Mouse (Mus musculus): ENCODE data around the gene Rin1. TPM values are rescaled to one million over a fixed set of nuclear protein-coding genes. Genes with fewer than 3 reads are reported as not detected.

Gene Rin1
- polyA plus RNA-seq, 1 experiment, result 2.8 TPM

DNA sequence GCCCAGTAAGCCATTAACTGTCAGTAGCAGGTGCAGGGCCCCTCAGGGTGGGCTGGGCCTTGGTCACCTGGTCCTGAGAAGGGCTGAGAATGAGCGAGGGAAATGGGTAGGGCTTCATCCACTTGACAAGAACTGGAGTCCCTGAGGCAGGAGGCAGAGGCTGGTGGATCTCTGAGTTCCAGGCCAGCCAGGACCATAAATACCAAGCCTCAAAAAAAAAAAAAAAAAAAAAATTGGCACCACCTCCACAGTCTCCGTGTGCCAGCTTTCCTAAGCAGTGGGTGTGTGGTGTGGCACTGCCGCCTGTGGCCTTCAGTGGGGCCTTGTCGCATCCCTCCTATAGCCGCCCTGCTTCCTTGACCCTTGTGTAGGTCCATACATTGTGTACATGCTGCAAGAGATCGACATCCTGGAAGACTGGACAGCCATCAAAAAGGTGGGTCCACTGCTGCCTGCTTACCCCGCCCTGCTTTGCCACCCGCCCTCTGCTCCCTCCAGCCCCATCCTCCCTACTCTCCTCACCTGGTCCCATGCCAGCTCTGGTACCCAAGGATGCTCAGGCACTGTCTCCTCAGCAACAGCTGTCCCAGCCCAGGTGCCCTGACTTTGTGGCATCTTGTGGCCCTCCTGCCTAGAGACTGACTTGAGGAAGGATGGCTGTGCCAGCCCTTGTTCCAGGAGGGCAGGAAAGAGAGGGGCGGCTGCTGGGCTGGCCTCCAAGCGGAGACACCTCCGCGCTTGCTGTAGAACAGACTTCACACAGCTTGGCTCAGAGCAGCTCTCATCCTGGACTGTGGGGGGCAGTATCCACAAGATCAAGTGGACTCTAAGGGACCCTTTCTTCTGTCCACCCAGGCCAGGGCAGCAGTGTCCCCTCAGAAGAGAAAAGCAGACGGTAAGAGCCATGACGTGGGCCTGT is 1.9 kb upstream of the Rin1 start:
- DNase-seq, result no peak
- Histone ChIP-seq H3K27me3 (ENCODE audit: control insufficient read depth, insufficient read depth, low read length) (no peaks in the 10 kb centered on the region), H3K4me3 (replicated peaks; ENCODE audit: insufficient read depth, low read depth, low read length) (no peak overlapping the region), H3K27ac (ENCODE audit: insufficient read depth, low read length) (no peak overlapping the region), H3K4me1 (ENCODE audit: control insufficient read depth, insufficient read depth, low read length) (peaks cover 37% of the 10 kb centered on the region)
- WGBS, result 54% methylated on average over 14 of the region's 14 CpGs
- TF ChIP-seq POLR2A (IDR thresholded peaks at IDR 0.05; ENCODE audit: borderline replicate concordance, insufficient read depth, low read length), result no peak
- TF ChIP-seq CTCF (IDR thresholded peaks at IDR 0.05; ENCODE audit: borderline replicate concordance, insufficient read depth, low read depth, low read length), result 0 out of 2 replicates have a peak, but pooled peaks have one; percentile 13

DNA sequence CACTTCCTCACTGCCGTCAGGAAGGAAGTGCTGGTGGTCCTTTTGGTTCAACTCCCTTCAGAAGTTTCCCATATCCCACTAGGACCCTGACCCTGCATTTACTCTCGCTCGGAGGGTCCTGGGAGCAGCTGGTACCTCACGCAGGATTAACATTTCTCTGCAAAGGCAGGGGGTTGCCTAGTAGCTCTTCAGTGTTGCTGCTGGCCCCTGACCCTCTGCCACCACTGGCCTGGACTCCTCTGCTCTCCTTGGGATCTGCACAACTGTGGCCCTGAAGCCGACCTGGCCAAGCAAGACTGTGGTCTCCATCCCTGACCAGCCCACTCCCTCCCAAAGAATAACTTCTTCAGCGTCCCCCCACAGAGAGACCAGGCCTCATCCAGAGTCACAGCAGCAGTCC is 956 bp upstream of the Rin1 start:
- Histone ChIP-seq H3K27ac (ENCODE audit: insufficient read depth, low read length) (no peak overlapping the region), H3K27me3 (ENCODE audit: control insufficient read depth, insufficient read depth, low read length) (no peaks in the 10 kb centered on the region), H3K4me1 (ENCODE audit: control insufficient read depth, insufficient read depth, low read length) (peaks cover 40% of the 10 kb centered on the region), H3K4me3 (replicated peaks; ENCODE audit: insufficient read depth, low read depth, low read length) (no peak overlapping the region)
- DNase-seq, result no peak
- WGBS, result 78% methylated on average over 6 of the region's 6 CpGs
- TF ChIP-seq POLR2A (IDR thresholded peaks at IDR 0.05; ENCODE audit: borderline replicate concordance, insufficient read depth, low read length) (no peak), CTCF (IDR thresholded peaks at IDR 0.05; ENCODE audit: borderline replicate concordance, insufficient read depth, low read depth, low read length) (no peak)

DNA sequence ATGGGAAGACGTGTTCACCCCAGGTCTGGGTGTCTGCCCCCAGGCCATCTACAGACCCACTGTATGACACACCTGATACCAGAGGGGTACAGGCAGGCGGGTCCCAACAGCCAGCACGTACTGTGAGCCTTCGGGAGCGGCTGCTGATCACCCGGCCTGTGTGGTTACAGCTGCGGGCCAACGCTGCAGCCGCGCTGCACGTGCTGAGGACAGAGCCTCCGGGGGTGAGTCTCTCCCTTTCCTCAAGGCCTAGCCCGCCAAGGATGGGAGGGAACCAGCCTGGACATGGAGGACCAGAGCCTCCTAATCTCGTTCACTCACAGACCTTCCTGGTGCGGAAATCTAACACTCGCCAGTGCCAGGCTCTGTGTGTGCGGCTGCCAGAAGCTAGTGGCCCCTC is 750 bp downstream of the Rin1 start:
- 35% methylated on average over 17 of the region's 17 CpGs for WGBS
- H3K27ac ChIP-seq (ENCODE audit: insufficient read depth, low read length), result no peak overlapping the region
- peaks cover 40% of the 10 kb centered on the region for H3K4me1 ChIP-seq (ENCODE audit: control insufficient read depth, insufficient read depth, low read length)

DNA sequence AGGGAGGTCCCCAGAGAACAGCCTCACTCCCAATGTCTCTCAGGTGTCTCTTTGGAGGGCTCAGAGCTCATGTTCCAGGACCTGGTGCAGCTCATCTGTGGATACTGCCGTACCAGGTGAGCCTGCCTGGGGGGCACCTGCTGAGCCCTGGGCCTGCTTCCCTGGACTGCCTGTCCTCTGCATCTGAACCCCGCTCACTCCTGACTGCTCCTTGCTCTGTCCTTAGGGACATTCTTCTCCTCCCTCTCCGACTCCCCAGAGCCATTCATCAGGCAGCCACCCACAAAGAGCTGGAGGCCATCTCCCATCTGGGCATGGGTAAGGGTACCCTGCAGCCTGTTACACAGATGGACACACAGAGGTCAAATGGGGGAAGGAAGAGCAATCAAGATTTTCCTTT is 1.2 kb downstream of the Rin1 start:
- Histone ChIP-seq H3K27me3 (ENCODE audit: control insufficient read depth, insufficient read depth, low read length) (no peaks in the 10 kb centered on the region), H3K4me3 (replicated peaks; ENCODE audit: insufficient read depth, low read depth, low read length) (no peak overlapping the region), H3K27ac (ENCODE audit: insufficient read depth, low read length) (peak overlapping the region; percentile 26; the same call in 1 of the 2 replicates), H3K4me1 (ENCODE audit: control insufficient read depth, insufficient read depth, low read length) (peaks cover 40% of the 10 kb centered on the region)
- no peak for TF ChIP-seq POLR2A (IDR thresholded peaks at IDR 0.05; ENCODE audit: borderline replicate concordance, insufficient read depth, low read length)
- TF ChIP-seq CTCF (IDR thresholded peaks at IDR 0.05; ENCODE audit: borderline replicate concordance, insufficient read depth, low read depth, low read length), result no peak
- 41% methylated on average over 3 of the region's 3 CpGs for WGBS
- peak; percentile 28 to 45 for DNase-seq

More for the DNA sequence above, 750 bp downstream of the Rin1 start:
- Histone ChIP-seq H3K27me3 (ENCODE audit: control insufficient read depth, insufficient read depth, low read length) (no peaks in the 10 kb centered on the region), H3K4me3 (replicated peaks; ENCODE audit: insufficient read depth, low read depth, low read length) (no peak overlapping the region)
- TF ChIP-seq CTCF (IDR thresholded peaks at IDR 0.05; ENCODE audit: borderline replicate concordance, insufficient read depth, low read depth, low read length), result no peak
- no peak for TF ChIP-seq POLR2A (IDR thresholded peaks at IDR 0.05; ENCODE audit: borderline replicate concordance, insufficient read depth, low read length)
- DNase-seq, result peak in 1 of 2 experiments; percentile 43

DNA sequence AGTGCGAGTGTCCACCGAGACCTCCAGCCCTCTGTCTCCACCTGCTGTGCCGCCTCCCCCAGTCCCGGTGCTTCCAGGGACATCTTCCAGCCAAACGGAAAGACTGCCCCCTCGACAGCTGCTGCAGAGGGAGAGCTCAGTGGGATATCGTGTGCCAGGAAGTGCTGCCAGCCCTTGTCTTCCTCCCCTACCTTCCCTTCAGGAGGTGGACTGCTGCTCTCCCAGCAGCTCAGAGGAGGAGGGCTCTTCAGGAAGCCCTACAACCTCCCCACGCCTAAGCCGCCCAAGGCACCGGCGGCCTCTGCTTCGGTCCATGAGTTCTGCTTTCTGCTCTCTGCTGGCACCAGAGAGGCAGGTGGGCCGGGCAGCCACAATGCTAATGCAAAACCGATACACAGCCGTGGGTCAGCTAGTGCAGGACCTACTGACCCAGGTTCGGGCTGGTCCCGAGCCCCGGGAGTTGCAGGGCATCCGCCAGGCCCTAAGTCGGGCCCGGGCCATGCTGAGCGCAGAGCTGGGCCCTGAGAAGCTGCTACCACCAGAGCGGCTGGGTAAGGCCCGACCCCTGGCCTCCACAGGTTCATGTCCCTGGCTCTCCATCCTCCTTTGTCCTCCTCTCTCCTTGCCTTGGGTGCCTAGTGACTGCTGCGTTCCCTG is 2.0 kb downstream of the Rin1 start:
- peak overlapping the region; percentile 39 for H3K27ac ChIP-seq (ENCODE audit: insufficient read depth, low read length)
- peak overlapping the region; percentile 35 for H3K4me3 ChIP-seq (replicated peaks; ENCODE audit: insufficient read depth, low read depth, low read length)
- DNase-seq, result peak; percentile 56 to 62
- H3K4me1 ChIP-seq (ENCODE audit: control insufficient read depth, insufficient read depth, low read length), result peaks cover 40% of the 10 kb centered on the region
- no peak for TF ChIP-seq POLR2A (IDR thresholded peaks at IDR 0.05; ENCODE audit: borderline replicate concordance, insufficient read depth, low read length)
- WGBS, result 27% methylated on average over 25 of the region's 25 CpGs
- no peaks in the 10 kb centered on the region for H3K27me3 ChIP-seq (ENCODE audit: control insufficient read depth, insufficient read depth, low read length)

DNA sequence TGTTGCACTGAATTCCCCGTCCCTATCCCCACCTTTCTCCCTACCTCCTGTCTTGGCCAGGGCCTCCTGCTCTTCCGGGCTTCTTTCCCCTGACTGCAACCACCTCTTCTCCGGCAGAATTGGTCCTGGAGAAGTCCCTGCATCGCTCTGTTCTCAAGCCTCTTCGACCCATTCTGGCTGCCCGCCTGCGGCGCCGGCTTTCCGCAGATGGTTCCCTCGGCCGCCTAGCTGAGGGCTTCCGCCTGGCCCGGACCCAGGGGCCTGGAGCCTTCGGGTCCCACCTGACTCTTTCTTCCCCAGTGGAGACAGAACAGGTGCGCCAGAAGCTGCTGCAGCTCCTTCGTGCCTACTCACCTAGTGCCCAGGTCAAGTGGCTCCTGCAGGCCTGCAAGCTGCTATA is 2.6 kb downstream of the Rin1 start:
- WGBS, result 19% methylated on average over 17 of the region's 17 CpGs
- Histone ChIP-seq H3K27ac (ENCODE audit: insufficient read depth, low read length) (peak overlapping the region; percentile 39), H3K27me3 (ENCODE audit: control insufficient read depth, insufficient read depth, low read length) (no peaks in the 10 kb centered on the region), H3K4me1 (ENCODE audit: control insufficient read depth, insufficient read depth, low read length) (peaks cover 39% of the 10 kb centered on the region), H3K4me3 (replicated peaks; ENCODE audit: insufficient read depth, low read depth, low read length) (peak overlapping the region; percentile 35)
- no peak for TF ChIP-seq CTCF (IDR thresholded peaks at IDR 0.05; ENCODE audit: borderline replicate concordance, insufficient read depth, low read depth, low read length)
- peak; percentile 72 to 73 for DNase-seq

DNA sequence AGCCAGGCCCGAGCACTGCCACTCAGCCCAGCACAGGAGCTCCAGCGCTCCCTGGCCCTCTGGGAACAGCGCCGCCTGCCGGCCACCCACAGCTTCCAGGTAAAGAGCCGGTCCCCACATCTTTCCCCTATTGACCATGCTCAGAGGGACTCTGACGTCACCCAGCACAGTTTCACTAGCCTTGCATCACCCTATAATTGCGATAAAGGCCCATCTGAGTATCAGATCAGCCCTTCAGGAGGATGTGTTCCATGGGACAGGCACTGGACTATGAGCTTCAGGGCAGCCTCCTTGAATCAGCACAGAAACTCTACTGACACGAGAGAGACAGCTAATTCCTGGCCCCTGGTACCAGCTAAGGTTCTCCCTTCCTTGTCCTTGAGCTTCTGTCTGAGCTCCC is 3.6 kb downstream of the Rin1 start:
- Histone ChIP-seq H3K4me1 (ENCODE audit: control insufficient read depth, insufficient read depth, low read length) (peaks cover 34% of the 10 kb centered on the region), H3K27ac (ENCODE audit: insufficient read depth, low read length) (no peak overlapping the region), H3K4me3 (replicated peaks; ENCODE audit: insufficient read depth, low read depth, low read length) (no peak overlapping the region), H3K27me3 (ENCODE audit: control insufficient read depth, insufficient read depth, low read length) (no peaks in the 10 kb centered on the region)
- peak; percentile 69 to 70 for DNase-seq
- TF ChIP-seq POLR2A (IDR thresholded peaks at IDR 0.05; ENCODE audit: borderline replicate concordance, insufficient read depth, low read length) (no peak), CTCF (IDR thresholded peaks at IDR 0.05; ENCODE audit: borderline replicate concordance, insufficient read depth, low read depth, low read length) (peak; percentile 60)
- WGBS, result 36% methylated on average over 9 of the region's 9 CpGs

DNA sequence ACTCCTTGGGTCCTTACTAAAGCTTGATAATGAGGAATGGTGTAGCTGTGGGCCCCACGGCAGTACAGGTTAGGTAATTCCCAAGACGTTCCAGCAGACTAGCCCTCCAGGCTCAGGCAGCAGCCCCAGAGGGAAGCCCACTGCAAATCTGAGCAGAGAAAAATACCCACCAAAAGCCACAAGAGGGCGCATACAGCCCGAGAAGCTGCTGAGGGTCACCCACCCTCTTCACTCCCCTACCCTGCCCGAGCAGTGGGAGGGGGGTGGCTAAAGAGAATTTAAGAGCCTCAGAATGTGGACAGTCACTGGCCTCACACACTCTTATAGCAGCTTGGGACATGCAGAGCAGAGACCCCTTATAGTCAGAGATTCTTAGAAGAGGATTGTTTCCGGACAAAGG is 6.0 kb downstream of the Rin1 start:
- Histone ChIP-seq H3K4me3 (replicated peaks; ENCODE audit: insufficient read depth, low read depth, low read length) (no peak overlapping the region), H3K4me1 (ENCODE audit: control insufficient read depth, insufficient read depth, low read length) (peaks cover 21% of the 10 kb centered on the region), H3K27ac (ENCODE audit: insufficient read depth, low read length) (no peak overlapping the region), H3K27me3 (ENCODE audit: control insufficient read depth, insufficient read depth, low read length) (no peaks in the 10 kb centered on the region)
- WGBS, result 25% methylated on average over 6 of the region's 6 CpGs
- DNase-seq, result no peak
- TF ChIP-seq POLR2A (IDR thresholded peaks at IDR 0.05; ENCODE audit: borderline replicate concordance, insufficient read depth, low read length), result no peak
- peak; percentile 58 for TF ChIP-seq CTCF (IDR thresholded peaks at IDR 0.05; ENCODE audit: borderline replicate concordance, insufficient read depth, low read depth, low read length)
